Mouse (Mus musculus) CD4-positive, CD25-positive, alpha-beta regulatory T cell, adult 9 weeks (primary cell): Measurements from ENCODE around the gene Pet100. TPM values are rescaled to one million over a fixed set of nuclear protein-coding genes. Genes with fewer than 3 reads are reported as not detected.

Experiments used
- polyA plus RNA-seq: library from polyadenylated mRNA; unstranded; fragments of 100-300 nt; shearing (Covaris generic); gene quantifications from one replicate; pipeline ENCODE4 v1.2.1, GENCODE M21; 2017

Pet100 gene
- 142 TPM for polyA plus RNA-seq

DNA sequence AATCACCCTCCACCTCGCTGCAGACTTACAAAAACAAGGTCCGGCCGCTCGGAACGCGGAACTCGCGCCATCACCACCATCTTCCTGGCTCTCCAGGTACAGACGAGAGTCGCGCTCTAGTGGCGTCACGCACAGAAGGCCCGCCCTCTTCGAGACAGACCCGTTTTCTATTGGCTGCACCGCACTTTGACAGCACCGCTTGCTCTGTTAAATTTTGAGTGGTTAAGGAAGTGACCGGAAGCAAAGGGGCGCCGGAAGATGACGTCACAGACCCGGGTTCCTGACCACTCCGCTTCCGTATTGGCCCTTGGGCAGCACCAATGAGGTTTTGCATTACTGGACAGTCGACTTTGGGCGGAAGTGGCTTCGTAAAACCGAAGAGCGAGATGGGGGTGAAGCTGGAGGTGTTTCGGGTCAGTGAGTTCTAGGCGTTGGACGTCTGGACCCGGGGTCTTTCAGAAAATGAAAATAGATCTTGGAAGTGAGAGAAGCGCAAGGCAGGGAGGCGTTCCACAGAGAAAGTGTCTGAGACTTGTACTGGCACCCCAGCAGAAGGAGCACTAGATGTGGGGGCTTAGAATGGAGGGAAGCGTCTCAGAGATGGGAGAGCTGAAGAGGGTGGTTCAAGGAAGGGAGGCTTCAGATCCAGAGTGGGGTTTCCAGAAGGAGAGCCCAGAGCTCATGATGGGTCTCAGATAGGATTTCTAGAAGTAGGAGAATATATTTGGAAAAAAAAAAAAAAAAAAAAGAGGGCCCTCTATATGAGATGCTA lies at the start of gene Pet100, which contains the start of gene Xab2:
Gene Pet100, plus strand, starts transcription at position 350 of the 772 bp plus-strand sequence.
Gene Xab2, minus strand, starts transcription at position 118 of the 772 bp plus-strand sequence.

DNA sequence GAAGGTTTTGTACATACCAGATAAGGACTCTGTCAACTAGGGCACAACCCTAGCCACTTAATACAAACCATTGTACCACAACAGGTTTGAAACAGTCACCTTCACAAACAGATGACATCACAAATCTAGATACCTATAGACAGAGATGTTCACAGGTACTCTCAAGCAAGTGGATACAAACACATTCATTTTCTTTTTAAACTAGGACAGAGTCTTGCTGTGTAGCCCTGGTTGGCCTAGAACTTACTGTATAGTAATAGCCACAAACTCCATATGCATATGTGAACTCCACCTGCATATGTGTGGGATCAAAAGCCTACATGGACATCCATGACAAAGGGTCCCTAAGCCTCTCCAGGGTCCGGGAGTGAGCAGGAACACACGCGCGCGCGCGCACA lies 34.4 kb upstream of the Pet100 start, which contains the start of gene Camsap3:
Gene Camsap3, plus strand, starts transcription at position 301 of the 398 bp plus-strand sequence.

DNA sequence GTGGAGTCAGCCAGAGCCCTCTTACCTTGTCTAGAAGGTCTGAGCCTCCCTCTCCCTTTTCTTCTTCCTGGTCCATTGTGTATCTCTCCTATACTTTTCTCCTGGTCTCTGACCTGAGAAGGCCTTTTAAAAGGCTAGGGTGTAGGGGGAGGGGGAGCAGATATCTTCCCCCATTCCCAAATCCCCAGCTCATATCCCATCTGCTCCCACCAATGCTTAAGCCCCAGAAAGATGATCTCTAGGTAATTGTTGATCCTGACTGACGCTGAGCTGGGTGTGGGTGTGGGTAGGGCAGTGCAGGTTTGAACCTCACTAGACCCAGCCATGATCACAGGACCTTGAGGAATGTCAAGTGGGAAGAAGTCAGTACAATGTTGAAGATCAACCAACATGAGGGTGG lies 4.1 kb downstream of the Pet100 start, which contains the start of gene Pcp2:
Gene Pcp2, minus strand, starts transcription at position 101 of the 400 bp plus-strand sequence.

DNA sequence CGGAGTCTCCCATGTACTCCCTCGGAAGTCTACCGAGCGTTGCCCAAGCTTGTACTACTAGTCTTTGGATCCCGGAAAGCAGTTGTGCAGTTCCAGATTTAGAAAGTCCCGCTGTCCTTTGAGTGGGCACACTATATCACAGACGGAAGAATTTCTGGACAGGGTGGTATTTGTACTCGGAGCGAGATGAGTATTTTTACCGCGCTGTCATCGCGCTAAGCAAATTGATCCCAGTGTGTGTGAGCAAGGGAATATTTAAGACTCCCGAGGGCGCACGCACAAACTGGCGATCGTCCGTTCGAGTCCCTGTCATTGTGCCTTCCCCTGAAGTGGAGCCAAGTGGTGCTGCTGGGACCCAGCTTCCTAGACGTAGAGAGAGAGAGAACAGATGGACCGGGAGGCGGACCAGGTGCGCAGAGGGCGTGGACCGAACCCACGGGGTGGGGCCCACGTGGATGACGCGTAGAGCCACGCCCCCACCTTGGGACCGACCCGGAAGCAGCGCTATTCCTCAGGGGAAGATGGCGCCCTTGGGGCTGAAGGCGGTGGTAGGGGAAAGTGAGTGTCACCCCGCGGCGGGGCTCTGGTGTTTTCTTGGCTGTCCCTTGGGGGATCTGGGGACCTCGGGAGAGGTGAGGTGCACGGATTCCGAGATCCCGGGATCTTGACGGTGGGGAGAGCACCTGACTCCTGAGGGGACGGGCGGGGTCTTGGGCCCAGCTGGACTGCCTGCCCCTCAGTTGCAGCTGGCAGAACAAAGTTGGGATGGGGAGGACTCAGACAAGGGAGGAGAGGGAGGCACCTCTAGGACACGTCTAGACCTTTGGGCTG lies 9.5 kb downstream of the Pet100 start, which contains the start of gene Stxbp2:
Gene Stxbp2, plus strand, starts transcription at position 309 of the 831 bp plus-strand sequence.

DNA sequence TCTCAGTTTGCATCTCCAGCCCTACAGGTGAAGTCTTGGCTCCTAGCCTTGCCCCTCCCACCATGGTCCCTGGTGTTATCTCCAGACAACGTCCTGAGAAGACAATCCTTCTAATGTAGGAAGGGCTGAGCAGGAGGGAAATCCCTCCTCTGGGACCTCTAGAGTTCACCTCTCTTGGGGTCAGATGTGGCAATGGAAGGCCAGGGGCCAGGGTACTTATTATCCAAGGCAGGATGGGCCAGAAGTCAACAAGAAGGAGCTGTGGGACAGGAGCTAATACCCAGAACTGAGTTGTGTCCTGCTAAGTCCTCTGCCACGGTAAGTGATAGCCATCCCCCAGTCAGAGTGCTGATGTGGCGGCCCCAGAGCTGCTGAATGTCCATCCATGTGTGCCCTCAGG lies 34.2 kb downstream of the Pet100 start, which contains the start of gene Retn:
Gene Retn, plus strand, starts transcription at position 245 of the 400 bp plus-strand sequence.

DNA sequence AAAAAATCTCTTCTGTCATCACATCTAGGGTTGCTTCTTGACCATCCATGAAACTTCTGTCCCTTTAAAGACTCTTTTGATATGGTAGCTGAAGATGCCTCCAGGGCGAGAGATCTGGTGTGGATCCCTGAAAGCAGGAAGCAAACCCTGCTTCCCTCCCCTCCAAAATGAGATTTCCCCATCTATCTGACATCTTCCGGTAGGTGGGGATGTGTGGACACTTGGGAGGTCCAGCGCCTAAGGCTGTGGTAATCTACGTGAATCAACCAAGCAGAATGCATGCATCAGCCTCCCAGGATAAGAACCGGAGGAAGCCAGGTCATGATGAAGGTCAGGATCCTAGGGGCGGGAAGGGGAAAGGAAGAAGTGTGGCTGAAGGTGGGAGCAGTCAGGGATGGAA lies 44.2 kb downstream of the Pet100 start, which contains the start of gene Mcemp1:
Gene Mcemp1, plus strand, starts transcription at position 248 of the 400 bp plus-strand sequence.

DNA sequence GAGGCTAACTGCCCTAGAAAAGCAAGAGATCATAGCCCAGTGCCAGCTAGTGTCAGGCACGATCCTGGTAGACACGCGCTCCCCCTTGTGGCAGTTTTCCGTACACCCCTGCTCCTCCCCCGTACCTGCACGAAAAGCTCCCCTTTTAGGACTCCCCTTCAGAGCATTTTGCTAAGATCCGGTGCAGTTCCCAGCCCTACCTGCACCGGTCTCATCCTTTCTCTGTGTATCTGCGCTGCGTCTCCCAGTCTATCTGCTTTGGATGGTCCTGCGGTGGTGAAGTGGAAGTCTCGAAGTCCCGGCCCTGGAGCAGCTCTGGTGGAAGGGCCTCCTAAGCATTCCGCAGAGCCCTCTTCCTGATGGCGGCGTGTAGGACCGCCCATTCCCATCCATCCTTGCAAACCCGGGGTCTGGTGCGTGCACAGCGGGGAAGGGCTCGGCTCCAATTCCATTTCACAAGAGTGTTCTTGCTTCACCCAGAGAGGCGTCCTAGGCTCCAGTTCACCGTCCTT lies 50.7 kb downstream of the Pet100 start, which contains the start of gene Fcor:
Gene Fcor, minus strand, starts transcription at position 383 of the 512 bp plus-strand sequence.

Other genes with a start within 250 kb of the Pet100 start
- gene Arhgef18, start 228.5 kb upstream of the Pet100 start, polyA plus RNA-seq: 47.6 TPM
- 6.5 TPM for gene Pex11g, start 153.9 kb upstream of the Pet100 start, polyA plus RNA-seq
- not detected for gene Tex45, start 150.7 kb upstream of the Pet100 start, polyA plus RNA-seq
- 3.1 TPM for gene Zfp358, start 128.4 kb upstream of the Pet100 start, polyA plus RNA-seq
- gene Mcoln1, start 121.1 kb upstream of the Pet100 start, polyA plus RNA-seq: 20.7 TPM
- gene Pnpla6, start 106.2 kb upstream of the Pet100 start, polyA plus RNA-seq: 55.6 TPM
- not detected for gene C330021F23Rik, start 53.6 kb upstream of the Pet100 start, polyA plus RNA-seq
- gene Camsap3, start 34.3 kb upstream of the Pet100 start, polyA plus RNA-seq: 0.06 TPM
- gene Xab2, start 232 bp upstream of the Pet100 start, polyA plus RNA-seq: 139 TPM
- gene Pcp2, start 4.0 kb downstream of the Pet100 start, polyA plus RNA-seq: not detected
- gene Stxbp2, start 9.4 kb downstream of the Pet100 start, polyA plus RNA-seq: 252 TPM
- not detected for gene Retn, start 34.2 kb downstream of the Pet100 start, polyA plus RNA-seq
- not detected for gene Mcemp1, start 44.2 kb downstream of the Pet100 start, polyA plus RNA-seq
- gene Fcor, start 50.8 kb downstream of the Pet100 start, polyA plus RNA-seq: not detected
- gene Trappc5, start 54.8 kb downstream of the Pet100 start, polyA plus RNA-seq: 38.9 TPM
- gene Fcer2a, start 72.6 kb downstream of the Pet100 start, polyA plus RNA-seq: 1.1 TPM
- gene Clec4g, start 99.1 kb downstream of the Pet100 start, polyA plus RNA-seq: not detected
- gene Cd209a, start 127.4 kb downstream of the Pet100 start, polyA plus RNA-seq: 0.43 TPM
- not detected for gene Cd209e, start 232.8 kb downstream of the Pet100 start, polyA plus RNA-seq